Mouse (Mus musculus) spleen, adult 2 months (tissue): Measurements from ENCODE around the gene Vapb. TPM values are rescaled to one million over a fixed set of nuclear protein-coding genes. Genes with fewer than 3 reads are reported as not detected.

Source experiments
- DNase-seq, 2 experiments: peaks; one replicate each; pipeline versions ENCODE4 v3.0.0 to v3.0.0-alpha.2; 2012 to 2021; ENCODE audit warnings: low spot score in 2 of 2, low read depth in 1 of 2
- H3K27ac ChIP-seq: fragments of 200-500 bp; 2 replicates; pipeline ENCODE4 v1.5.1; 2012; ENCODE audit warnings: low read length, inconsistent platforms; ENCODE audit not compliant: insufficient read depth
- H3K27me3 ChIP-seq: fragments of 200-500 bp; 2 replicates; pipeline ENCODE4 v1.6.1; 2012; ENCODE audit warnings: mild to moderate bottlenecking, moderate library complexity, low read length, inconsistent platforms; ENCODE audit not compliant: control insufficient read depth, insufficient read depth
- H3K36me3 ChIP-seq: fragments of 200-500 bp; 2 replicates; pipeline ENCODE4 v1.6.1; 2012; ENCODE audit warnings: mild to moderate bottlenecking, low read length, inconsistent platforms; ENCODE audit not compliant: control insufficient read depth, insufficient read depth
- H3K4me1 ChIP-seq: fragments of 200-500 bp; 2 replicates; pipeline ENCODE4 v1.6.1; 2011; ENCODE audit warnings: inconsistent platforms; ENCODE audit not compliant: control insufficient read depth, insufficient read depth, insufficient read length
- H3K4me3 ChIP-seq: fragments of 200-500 bp; 2 replicates; pipeline ENCODE4 v1.5.1; 2011; ENCODE audit warnings: mild to moderate bottlenecking, inconsistent platforms; ENCODE audit not compliant: insufficient read depth, insufficient read length; ENCODE audit errors: extremely low read depth
- CTCF ChIP-seq: fragments of 200-500 bp; IDR thresholded peaks from 2 replicates; pipeline ENCODE4 v1.5.1; 2011; ENCODE audit warnings: mild to moderate bottlenecking, inconsistent platforms; ENCODE audit not compliant: insufficient read depth, insufficient read length, insufficient replicate concordance; ENCODE audit errors: extremely low read depth
- POLR2A ChIP-seq: fragments of 200-500 bp; IDR thresholded peaks from 2 replicates; pipeline ENCODE4 v1.6.1; 2011; ENCODE audit warnings: low read depth, low read length, inconsistent platforms
- WGBS: fragments of 180-500 bp; shearing (Covaris S2); methylation state at CpG from one replicate; pipeline ENCODE4 v1.1.7; 2018; 5-methylcytosine and 5-hydroxymethylcytosine counted together
- polyA plus RNA-seq: library from polyadenylated mRNA; depleted of rRNA; stranded (reverse); fragments of >200 nt; gene quantifications from 2 replicates; pipeline ENCODE4 v1.2.3, GENCODE M21; 2012

The Vapb gene
- polyA plus RNA-seq, 1 experiment, result 6.9 TPM

DNA sequence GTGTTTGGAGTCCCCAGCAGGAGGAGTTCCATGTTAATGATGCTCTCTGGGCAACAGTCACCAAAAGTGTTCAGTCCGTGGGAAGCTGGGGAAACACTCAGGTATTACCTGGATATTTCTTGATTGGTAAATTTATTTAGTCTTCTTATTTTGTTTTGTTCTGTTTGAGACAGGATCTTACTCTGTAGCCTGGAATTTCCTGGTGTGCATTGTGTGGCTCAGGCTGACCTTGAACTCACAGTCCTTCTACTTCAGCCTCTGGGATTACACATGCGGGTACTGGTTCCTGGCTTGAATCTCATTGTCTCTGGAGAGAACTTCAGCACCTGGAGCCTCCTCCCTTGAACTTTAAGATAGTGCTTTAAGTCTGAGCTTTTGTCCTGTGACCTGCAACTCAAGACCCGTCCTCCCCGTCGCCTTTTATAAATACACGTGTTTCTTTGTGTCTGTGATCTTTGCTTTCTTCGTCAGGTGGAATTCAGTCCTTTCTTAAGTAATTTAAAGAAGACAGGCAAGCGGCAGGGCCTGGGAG is 20.4 kb downstream of the Vapb start:
- Histone ChIP-seq H3K36me3 (no peaks in the 10 kb centered on the region; the same call in 1 of the 2 replicates), H3K27me3 (no peaks in the 10 kb centered on the region), H3K4me3 (no peak overlapping the region), H3K27ac (no peak overlapping the region), H3K4me1 (no peaks in the 10 kb centered on the region)
- 89% methylated on average over 8 of the region's 8 CpGs for WGBS
- TF ChIP-seq CTCF, result no peak
- TF ChIP-seq POLR2A, result no peak
- DNase-seq, result no peak

DNA sequence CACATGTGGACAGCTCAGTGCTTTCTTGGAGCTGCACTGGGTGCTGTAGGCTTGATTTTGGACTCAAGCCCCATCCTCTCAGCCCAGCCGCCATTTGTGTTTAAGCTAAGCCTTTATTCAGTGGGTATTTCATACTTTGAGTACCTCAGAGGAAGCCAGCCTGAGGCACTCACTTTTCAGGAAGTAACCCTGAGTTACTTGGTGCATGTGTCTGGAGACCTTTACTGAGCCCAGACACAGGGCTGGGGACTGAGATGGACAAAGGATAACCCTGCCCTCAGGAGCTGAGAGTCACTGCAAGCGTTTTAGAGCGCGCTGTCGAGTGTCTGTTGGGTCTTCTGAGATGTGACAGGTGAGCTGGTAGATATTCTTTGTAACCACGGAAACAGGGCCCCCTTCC is 23.3 kb downstream of the Vapb start:
- Histone ChIP-seq H3K27me3 (no peaks in the 10 kb centered on the region), H3K4me3 (no peak overlapping the region), H3K27ac (no peak overlapping the region), H3K4me1 (no peaks in the 10 kb centered on the region), H3K36me3 (no peaks in the 10 kb centered on the region; the same call in 1 of the 2 replicates)
- TF ChIP-seq POLR2A (no peak), CTCF (no peak)
- no peak for DNase-seq
- WGBS, result 90% methylated on average over 6 of the region's 6 CpGs

GRCm38 (mm10) chr2:173764629-173765028 is 27.3 kb downstream of the Vapb start:
- no peaks in the 10 kb centered on the region for H3K27me3 ChIP-seq
- H3K27ac ChIP-seq, result no peak overlapping the region
- 86% methylated on average over 3 of the region's 3 CpGs for WGBS
- TF ChIP-seq CTCF (no peak), POLR2A (no peak)
- no peak for DNase-seq
- peaks cover 4% of the 10 kb centered on the region; the same call in 1 of the 2 replicates for H3K4me1 ChIP-seq
- no peaks in the 10 kb centered on the region; the same call in 1 of the 2 replicates for H3K36me3 ChIP-seq
- H3K4me3 ChIP-seq, result no peak overlapping the region

- H3K36me3 ChIP-seq, result peaks cover 1% of the 10 kb centered on the region; the same call in 1 of the 2 replicates
- no peak overlapping the region for H3K27ac ChIP-seq
- H3K27me3 ChIP-seq, result no peaks in the 10 kb centered on the region
- peaks cover 4% of the 10 kb centered on the region for H3K4me1 ChIP-seq
- 87% methylated on average over 8 of the region's 8 CpGs for WGBS
- H3K4me3 ChIP-seq, result no peak overlapping the region
- no peak for DNase-seq
- TF ChIP-seq CTCF (no peak), POLR2A (no peak)
These were observed 30.8 kb downstream of the Vapb start for GRCm38 (mm10) chr2:173767959-173768595.

DNA sequence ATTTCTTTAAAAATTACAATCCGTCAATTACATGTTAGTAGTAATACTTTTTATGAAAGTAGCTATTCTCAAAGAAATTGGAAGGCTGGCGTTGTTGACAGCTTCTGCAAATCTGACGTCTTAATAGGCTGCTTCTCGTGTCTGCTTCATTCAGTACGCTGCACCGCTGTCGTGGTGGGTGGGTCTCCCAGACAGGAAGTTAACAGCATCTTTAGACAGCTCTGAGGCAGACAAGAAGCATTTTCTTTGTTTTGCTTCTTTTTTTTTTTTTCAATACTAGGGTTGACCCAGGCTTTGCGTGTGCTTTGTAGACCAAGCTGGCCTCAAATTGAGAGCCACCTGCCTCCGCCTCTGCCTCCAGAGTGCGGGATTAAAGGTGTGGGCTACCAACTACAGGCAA is 31.9 kb downstream of the Vapb start:
- H3K4me1 ChIP-seq, result peaks cover 4% of the 10 kb centered on the region
- WGBS, result 50% methylated on average over 10 of the region's 10 CpGs
- H3K36me3 ChIP-seq, result peaks cover 1% of the 10 kb centered on the region
- no peak overlapping the region for H3K27ac ChIP-seq
- no peak overlapping the region for H3K4me3 ChIP-seq
- DNase-seq, result no peak
- no peaks in the 10 kb centered on the region for H3K27me3 ChIP-seq
- no peak for TF ChIP-seq POLR2A
- no peak for TF ChIP-seq CTCF

- no peaks in the 10 kb centered on the region for H3K27me3 ChIP-seq
- WGBS, result 91% methylated on average over 5 of the region's 5 CpGs
- TF ChIP-seq POLR2A (no peak), CTCF (no peak)
These were observed 33.3 kb downstream of the Vapb start for GRCm38 (mm10) chr2:173770620-173771019.

GRCm38 (mm10) chr2:173771706-173772105 is 34.4 kb downstream of the Vapb start:
- 90% methylated on average over 8 of the region's 8 CpGs for WGBS
- Histone ChIP-seq H3K4me3 (no peak overlapping the region), H3K27ac (no peak overlapping the region), H3K36me3 (peaks cover 7% of the 10 kb centered on the region), H3K27me3 (no peaks in the 10 kb centered on the region), H3K4me1 (peaks cover 4% of the 10 kb centered on the region)
- TF ChIP-seq CTCF (no peak), POLR2A (no peak)
- DNase-seq, result no peak

More at GRCm38 (mm10) chr2:173770620-173771019, 33.3 kb downstream of the Vapb start:
- Histone ChIP-seq H3K4me1 (peaks cover 4% of the 10 kb centered on the region), H3K4me3 (no peak overlapping the region), H3K27ac (no peak overlapping the region), H3K36me3 (peaks cover 1% of the 10 kb centered on the region)
- DNase-seq, result no peak

DNA sequence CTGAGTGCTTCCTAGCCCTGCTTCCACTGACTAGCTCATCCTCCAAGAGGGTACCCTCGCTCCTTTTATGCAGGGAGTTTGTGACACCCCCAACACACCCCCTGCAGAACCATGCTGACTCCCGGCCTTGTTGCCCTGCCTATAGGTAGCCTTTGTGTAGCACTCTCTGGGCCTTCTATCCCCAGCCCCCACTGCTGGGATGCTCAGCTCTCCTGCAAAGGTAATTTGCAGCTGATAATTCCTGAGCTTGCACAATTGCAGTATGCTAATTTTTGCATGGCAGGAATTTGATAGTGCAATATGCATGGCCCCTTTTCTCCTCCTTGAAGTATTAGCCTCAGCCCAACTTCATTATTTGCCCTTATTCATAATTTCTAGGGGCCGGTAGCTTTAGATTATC is 38.2 kb downstream of the Vapb start:
- Histone ChIP-seq H3K4me1 (no peaks in the 10 kb centered on the region), H3K36me3 (peaks cover 27% of the 10 kb centered on the region), H3K27ac (no peak overlapping the region), H3K27me3 (no peaks in the 10 kb centered on the region), H3K4me3 (no peak overlapping the region)
- 93% methylated on average over 3 of the region's 3 CpGs for WGBS
- no peak for DNase-seq
- TF ChIP-seq POLR2A, result no peak
- no peak for TF ChIP-seq CTCF
